Mouse (Mus musculus): ENCODE data around the gene Tssk6.

The Tssk6 gene

DNA sequence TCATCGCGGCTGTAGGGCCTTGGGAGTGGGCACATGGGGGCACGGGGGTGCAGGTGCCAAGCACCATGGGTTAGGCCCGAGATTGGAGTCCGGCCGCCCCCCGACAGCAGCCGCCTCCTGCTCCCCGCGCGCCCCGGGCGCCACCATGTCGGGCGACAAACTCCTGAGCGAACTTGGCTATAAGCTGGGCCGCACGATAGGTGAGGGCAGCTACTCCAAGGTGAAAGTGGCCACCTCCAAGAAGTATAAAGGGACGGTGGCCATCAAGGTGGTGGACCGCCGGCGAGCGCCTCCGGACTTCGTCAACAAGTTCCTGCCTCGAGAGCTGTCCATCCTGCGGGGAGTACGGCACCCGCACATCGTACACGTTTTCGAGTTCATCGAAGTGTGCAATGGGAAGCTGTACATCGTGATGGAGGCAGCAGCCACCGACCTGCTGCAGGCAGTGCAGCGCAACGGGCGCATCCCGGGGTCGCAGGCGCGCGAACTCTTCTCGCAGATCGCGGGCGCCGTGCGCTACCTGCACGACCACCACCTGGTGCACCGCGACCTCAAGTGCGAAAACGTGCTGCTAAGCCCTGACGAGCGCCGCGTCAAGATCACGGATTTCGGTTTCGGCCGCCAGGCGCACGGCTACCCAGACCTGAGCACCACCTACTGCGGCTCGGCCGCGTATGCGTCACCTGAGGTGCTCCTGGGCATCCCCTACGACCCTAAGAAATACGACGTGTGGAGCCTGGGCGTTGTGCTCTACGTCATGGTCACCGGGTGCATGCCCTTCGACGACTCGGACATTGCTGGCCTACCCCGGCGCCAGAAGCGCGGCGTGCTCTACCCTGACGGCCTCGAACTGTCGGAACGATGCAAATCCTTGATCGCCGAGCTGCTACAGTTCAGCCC lies at the start of gene Tssk6, which contains the start of the genes Ndufa13 and Yjefn3:
Gene Tssk6, plus strand, starts transcription at position 22 of the 900 bp plus-strand sequence.
Gene Ndufa13, minus strand, starts transcription at position 396 of the 900 bp plus-strand sequence.
Gene Yjefn3, minus strand, starts transcription at position 550 of the 900 bp plus-strand sequence.
- peak; percentile 49 for DNase-seq (ENCODE audit: low spot score)

DNA sequence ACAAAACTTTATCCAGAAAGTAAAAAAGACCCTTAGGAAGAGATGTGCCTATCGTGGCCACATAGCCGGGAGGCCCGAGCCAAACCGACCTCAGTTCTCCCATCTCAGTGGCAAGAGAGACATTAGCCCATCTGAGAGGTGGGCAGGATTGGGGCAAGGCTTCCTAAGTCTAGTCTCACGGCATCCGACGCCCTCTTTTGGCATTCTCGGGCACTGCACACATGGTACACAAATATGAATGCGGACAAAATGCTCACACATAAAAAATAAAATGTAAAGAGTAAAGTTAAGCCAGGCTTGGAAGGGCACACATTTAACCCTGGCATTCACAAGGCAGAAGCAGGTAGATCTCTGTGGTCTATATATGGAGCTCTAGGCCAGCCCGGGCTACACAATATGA lies 48.1 kb upstream of the Tssk6 start:
- DNase-seq (ENCODE audit: low spot score), result no peak

DNA sequence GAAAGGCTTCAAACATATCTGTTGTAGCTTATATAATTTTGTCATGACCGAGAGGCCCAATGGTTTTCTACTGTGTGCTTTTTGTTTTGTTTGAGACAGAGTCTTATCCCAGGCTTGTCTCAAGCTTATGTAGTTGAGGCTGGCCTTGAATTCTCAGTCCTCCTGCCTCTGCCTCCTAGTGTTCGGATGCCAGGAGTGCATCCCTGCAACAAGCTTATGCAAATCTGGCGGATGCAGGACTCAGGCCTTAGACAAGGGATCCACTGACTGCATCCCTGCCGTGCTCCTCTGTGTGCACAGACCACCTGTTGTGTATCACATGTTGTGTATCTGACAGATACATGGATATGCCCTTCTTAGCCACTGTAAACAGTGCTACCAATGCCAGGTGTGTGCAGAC lies 41.2 kb upstream of the Tssk6 start:
- no peak for DNase-seq (ENCODE audit: low spot score)

DNA sequence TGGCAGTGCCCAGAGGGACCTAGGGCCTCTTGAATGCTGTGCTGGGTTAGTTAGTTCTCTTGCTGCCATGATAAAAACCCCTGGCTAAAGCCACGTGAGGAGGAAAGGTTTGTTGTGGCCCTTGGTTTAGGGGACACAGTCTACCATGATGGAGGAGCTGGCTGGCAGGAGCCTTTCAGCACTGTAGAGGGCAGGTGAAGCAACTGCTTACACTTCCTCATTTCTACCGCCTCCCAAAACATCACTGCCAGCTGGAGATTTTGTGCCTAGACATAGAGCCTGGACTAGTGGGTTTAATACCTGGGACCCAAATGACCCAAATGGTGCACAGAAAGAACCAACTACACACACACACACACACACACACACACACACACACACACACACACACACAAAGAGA lies 40.7 kb upstream of the Tssk6 start:
- no peak for DNase-seq (ENCODE audit: low spot score)

DNA sequence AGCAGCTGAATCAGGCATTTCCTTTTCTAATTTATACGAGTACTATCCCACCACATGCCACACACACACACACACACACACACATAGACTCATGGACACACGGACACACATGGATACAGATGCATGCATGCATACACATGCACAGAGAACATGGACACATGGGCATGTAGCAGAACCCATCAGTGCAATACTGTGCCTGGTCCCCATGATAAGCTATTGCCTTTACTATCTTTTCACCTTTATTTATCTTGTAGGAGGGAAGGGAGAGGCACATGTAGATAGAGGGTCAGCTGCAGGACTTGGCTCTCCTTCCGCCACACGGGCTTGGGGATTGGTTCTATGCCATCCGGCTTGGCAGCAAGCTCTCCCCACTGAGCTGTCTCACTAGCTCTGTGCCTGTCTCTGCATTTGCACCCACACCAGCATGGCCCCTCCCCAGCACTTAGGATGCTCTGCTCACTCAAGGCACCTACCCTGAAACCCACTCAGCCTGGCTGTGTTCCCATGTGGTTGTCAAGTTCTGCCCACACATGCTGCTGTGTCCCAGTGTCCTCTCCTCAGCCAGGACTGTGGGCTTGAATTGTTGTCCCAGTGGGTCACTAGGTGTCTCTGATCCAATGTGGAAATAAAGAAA lies 38.5 kb upstream of the Tssk6 start:
- DNase-seq (ENCODE audit: low spot score), result no peak

DNA sequence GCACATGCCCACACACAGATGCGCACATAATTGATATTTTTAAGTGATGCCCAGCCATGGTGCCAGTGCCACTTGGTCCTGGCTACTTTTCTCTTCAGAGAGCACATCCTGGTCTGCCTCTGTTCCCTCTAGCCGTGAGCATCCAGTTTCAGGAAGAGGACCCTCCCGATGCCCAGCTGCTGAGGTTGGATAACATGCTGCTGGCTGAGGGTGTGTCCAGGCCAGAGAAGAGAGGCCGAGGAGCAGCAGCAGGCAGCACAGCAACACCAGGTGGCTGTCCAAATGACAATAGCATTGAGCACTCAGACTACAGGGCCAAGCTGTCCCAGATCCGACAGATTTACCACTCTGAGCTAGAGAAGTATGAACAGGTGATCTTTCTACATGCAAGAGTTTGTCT lies 37.8 kb upstream of the Tssk6 start:
- DNase-seq (ENCODE audit: low spot score), result no peak

DNA sequence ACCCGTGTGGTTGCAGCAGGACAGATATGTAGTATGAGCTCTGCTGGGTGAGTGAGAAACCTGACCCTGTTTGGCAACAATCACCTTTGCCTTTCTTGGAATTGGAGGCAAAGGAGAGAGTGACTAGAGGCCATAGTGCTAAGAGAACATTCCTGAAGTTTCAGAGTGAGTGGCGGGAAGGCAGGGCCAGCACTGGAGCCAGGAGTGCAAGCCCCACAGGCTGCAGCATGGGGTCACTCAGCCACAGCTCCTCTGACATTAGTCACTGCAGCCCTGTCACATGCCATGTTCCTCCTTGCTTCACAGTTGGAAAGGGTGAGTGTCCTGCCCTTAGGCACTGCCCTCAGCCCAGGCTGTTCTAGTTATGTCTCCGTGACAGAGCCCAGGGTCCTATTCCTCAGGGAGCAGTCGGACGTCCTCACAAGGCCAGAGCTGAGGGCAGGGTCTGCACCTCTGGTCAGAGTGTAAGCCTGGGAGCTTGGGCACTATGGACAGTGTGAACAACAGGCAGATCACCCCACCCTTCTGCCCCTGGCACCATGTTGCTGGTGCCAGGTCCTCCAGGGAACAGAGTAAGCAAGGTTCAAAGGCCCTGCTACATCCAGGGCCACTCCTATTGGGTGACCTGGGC lies 34.2 kb upstream of the Tssk6 start:
- no peak for DNase-seq (ENCODE audit: low spot score)

DNA sequence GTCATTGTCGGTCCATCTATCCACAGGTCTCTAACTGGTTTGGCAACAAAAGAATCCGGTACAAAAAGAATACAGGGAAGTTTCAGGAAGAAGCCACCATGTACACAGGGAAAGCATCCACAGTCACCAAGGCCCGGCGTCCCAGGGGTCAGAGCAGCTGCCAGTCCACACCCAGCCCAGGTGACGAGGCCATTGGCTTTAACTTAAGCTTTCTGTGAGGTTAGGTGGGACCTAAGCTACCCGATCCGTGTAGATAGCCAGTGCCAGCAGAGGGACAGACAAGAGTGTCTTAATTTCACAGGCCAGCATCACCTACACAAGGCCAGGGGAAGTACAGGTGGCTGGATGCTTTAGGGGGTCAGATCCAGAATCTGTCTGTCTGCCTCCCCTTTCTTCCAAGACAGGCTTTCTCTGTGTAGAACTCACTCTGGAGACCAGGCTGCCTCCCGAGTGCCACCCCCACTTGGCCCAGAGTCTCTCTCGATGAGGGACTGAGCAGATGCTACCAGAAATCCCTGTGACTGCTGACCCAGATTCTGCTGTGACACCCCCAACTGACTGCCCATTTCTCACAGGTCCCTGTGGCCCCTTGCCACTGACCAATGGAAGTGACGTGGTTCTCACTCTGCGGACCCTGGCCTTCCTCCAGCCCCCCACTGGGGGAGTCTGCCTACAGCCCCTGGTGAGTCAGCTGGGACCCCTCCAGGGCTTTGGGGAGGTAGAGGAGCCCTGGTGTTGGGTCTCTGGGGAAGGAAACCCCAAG lies 31.8 kb upstream of the Tssk6 start:
- DNase-seq (ENCODE audit: low spot score), result no peak

DNA sequence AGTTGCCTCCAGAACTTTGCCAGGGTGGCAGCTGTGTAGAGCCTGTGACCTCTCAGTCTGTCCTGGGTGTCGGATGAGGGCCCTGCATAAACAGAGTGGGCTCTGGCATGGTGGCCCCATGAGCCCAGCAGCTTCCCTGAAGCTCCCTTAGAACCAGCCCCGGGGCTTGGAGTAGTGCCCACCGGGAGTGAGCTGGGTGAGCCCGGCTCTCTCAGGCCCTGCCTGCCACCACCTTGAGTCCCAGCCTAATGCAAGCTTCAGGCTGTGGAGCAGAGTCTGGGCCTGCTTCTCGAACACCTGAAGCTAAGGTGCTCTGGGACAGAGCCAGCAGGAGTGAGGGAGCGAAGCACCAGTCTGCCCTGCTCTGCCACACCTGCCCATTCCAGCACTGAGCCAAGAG lies 31.1 kb upstream of the Tssk6 start:
- no peak for DNase-seq (ENCODE audit: low spot score)

DNA sequence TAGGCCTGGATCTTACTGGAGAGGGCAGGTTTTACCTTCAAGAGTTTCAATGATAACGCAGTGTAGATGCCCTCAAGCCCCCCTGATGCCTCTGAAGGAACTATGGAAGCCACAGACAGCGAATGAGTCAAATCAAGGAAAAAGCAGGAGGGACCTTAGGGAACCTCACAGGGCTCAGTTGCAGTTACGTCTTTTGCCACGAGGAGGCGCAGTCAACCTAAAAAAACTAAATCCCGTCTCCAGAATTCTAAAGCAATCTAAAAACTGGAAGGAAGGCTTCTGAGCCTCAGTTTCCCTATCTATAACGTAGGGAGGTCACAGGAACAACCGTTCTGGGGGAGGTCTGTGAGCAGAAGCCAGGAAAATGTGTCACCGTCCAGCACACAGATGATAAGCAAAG lies 27.8 kb upstream of the Tssk6 start:
- DNase-seq (ENCODE audit: low spot score), result peak; percentile 73

DNA sequence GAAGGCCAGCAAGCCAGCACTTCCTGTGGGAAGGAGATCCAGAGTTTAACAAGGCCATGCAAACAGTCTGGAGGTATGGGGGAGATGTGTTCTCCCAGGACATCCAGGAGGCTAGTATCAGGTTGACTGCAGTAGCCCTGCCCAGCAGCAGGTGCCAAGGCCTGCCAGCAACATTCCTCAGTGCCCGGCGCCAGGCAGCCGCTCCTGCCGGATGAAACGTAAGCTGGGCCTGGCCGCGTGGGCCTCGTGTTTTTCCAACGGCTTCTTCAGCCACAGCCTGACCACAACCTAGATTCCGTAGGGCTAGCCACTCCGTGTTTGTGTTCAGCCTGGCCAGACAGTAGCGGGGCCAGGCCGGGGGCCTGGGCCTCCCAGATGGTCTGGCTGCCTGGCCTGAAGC lies 27.3 kb upstream of the Tssk6 start:
- DNase-seq (ENCODE audit: low spot score), result no peak

DNA sequence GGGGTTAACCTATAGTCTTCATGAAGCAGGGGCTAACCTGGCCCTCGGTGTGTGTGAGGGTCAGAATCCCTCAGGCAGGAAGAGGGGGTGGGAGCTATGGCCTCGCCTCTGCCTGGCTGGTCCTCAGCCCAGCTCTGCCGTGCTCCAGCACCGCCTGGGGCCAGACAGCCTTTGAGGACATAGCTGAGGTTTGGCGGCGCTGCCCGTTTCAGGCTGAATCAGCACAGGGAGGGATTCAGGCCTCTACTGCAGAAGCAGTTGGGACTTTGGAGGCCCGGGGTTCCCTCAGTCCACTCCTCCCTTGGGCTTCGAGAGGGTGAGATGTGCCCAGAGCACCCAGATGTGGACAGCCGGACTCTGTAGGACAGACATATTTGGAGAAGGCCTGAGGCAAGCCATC lies 25.9 kb upstream of the Tssk6 start:
- no peak for DNase-seq (ENCODE audit: low spot score)

DNA sequence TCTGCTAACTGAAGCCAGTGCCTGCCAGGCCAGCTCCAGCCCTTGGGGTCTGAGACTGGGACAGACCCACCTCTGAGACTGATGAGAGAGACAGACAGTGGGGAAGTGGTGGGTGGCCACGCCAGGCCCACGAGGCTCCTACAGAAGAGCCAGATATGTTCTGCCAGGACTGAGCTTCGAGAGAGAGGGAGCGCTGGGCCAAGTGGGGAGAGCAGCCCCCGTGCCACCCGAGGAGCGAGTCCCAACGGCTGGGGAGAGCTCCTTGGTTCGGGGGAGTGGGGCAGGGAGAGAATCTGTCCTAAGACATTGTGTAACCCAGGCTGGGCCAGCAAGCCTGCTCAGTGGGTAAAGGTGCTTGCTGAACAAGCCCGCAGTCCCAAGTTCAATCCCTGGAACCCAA lies 25.0 kb upstream of the Tssk6 start:
- no peak for DNase-seq (ENCODE audit: low spot score)

DNA sequence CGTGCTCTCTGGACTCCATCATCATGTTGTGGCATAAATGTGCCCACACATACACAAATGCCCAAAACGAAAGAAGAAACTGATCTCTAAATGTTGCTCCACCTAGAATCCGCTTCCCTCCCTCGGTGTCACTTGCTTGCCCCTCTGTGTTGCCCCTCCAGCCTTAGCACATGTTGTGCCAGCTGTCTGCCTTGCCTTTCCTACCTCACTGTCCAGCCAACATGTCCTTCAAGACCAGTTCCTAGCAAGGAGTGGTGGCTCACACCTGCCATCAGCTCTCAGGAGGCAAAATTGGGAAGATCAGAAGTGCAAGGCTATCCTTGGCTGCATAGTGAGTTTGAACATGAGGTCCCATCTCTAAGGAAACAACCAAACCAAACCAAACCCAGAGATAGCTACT lies 24.6 kb upstream of the Tssk6 start:
- DNase-seq (ENCODE audit: low spot score), result no peak

DNA sequence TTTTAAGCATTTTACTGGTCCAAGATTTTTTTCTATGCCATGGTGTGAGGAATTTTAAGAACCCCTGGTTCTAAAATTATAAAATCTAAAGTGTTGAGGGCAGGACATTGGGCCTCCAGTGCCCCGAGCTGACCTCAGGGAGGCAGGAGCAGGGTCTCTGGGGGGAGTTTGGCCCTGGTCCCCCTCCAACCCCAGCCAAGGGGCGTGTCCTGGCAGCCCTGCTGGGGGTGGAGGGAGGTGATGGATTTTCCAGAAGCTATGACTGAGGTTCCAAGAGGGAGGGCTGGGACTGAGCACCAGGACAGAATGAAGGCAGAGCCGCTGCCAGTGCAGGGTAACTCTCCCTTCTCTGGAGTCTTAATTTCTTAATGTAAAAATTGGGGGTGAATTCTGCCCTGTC lies 24.0 kb upstream of the Tssk6 start:
- DNase-seq (ENCODE audit: low spot score), result no peak

DNA sequence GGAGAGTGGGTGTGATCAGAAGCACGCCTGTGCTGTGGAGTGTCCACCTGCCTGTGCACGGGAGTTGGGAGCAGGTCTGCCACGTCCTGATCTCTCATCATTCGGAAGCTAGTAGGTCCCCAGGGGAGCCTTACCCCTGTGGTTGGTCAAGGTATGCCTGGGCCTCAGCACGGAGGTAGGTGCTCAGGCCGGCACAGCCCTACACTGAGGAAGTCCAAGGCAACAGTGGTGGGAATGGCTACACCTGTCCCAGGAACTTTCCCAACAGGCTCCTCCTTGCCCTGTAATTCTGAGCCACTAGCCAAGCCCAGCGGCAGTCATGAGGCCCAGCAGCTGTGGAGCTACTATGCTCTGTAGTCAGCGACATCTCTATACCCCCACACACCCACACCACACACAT lies 22.3 kb upstream of the Tssk6 start:
- no peak for DNase-seq (ENCODE audit: low spot score)

DNA sequence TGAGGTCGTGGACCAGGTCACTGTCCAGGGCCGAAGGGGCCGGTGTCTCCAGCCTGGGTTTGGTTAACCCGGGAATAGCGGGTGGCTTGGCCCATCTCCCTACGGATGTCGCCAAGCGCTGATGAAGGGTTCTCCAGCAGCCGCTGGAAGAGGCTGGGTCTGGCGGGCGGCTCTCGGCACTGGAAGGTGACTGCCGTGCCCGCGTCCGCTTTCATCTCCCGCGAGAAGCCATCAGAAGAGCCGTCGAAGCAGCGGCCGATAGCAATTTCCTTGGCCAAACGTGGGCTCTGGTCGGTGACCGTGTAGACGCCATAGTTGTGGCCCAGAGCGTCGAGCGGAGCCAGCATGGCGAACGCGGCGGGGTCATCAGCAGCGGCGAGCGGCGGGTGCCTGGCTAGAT lies 21.1 kb upstream of the Tssk6 start:
- no peak for DNase-seq (ENCODE audit: low spot score)

DNA sequence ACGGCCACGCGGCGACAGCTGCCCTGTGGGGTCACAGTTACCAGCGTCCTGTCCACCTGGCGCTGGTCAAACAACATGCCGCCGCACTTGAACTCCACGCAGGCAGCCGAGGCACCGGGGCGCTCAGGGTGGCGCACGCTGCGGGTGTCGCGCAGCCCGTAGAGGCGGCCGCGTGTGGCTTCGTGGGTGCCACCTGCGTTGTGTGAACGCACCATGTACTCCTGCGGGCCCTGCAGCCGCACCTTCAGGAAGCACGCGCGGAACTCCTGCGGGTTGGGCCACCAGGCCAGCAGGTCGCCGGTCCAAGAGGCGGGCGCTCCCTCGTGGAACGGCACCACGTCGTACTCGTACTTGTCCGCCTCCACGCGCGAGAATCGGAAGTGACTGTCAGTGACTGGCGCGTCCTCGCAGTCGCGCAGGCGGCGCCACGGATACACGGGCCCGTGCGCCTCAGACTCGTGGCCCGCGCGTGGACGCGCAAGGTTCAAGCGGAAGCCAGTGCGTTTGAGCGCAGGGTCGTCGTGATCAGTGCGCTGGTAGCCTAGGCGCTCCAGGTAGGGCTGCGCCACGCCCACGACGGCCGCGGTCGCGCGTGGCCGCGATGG lies 20.6 kb upstream of the Tssk6 start:
- DNase-seq (ENCODE audit: low spot score), result no peak

DNA sequence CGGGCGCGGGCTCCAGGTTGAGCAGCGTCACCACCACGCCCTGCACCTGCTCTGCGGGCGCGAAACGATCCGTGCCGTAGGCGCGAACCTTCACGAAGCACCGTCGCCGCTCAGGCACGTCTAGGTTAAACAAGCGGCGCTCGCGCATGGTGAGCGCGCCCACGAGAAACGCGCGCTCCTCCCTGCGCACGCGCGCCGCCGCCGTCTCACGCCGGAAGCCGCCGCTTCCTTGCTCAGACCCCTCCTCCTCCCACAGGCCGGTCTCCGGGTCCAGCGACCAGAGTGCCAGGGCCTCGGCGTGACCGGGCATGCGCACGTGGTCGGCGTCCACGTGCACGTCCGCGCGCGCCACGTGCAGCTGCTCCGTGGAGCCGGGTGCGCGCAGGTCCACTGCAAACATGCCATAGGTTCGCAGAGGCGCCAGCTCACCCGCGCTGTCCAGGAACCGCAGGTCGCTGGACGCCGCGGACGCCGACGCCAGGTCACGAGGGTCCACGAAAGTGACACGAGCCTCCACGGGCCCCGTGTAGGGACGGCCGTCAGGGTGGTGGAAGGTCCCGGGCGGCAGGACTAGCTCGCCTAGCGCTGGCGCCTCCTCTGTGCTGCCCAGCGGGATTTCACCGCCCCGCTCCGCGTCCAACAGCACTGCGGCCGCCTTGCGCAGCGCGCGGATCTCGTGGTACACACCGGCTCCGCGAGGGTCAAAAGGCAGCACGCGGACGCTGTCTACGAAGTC lies 19.8 kb upstream of the Tssk6 start:
- DNase-seq (ENCODE audit: low spot score), result peak; percentile 54

DNA sequence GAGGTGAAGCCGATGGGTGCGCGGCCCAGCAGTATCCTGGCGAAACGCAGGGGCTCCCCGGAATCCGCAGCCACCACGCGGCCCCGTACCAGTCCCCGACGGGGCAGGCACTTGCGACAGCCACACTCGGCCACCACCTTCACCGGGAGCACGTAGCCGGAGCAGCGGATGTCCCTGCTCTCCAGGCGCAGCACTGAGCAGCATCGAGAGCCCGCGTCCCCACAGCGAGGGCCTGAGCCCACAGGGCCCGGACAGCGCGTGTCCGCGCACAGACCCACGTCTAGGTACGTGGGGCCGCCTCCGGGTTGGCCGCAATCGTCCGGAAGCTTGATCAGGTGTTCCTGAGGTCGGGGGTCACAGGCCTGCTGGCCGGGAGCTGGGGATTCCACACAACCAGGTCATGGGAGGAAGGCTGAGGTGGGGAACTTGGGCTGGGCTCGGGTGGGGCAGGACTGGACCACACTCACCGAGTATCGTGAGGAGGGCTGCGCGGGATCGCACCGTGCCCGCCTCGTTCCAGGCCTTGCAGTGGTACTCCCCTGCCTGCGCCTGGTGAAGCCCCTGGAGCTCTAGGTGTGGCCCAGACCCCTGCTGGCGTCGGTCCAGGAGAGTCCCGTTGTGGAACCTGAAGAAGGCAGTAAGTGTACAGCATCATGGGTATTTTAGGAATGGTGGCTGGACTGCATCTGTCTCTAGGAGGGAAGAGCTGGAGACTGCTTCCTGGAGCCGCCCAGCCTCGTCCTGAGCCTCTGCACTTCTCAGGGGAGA lies 19.0 kb upstream of the Tssk6 start:
- DNase-seq (ENCODE audit: low spot score), result no peak

All from layer of hippocampus, adult 11-12 months (tissue).